Mouse (Mus musculus) ES-Bruce4 (cell line): Measurements from ENCODE around the gene Prg2. TPM values are rescaled to one million over a fixed set of nuclear protein-coding genes. Genes with fewer than 3 reads are reported as not detected.

Experiments
- H3K27ac ChIP-seq: 2 replicates; pipeline ENCODE4 v1.5.1; 2012; ENCODE audit warnings: low read length, inconsistent platforms; ENCODE audit not compliant: insufficient read depth
- H3K27me3 ChIP-seq: 2 replicates; pipeline ENCODE4 v1.6.1; 2012; ENCODE audit warnings: mild to moderate bottlenecking, low read length, inconsistent platforms; ENCODE audit not compliant: control insufficient read depth, poor library complexity, insufficient read depth, severe bottlenecking
- H3K36me3 ChIP-seq: 2 replicates; pipeline ENCODE4 v1.6.1; 2012; ENCODE audit warnings: inconsistent platforms, mild to moderate bottlenecking, low read length, moderate library complexity; ENCODE audit not compliant: control insufficient read depth, poor library complexity, insufficient read depth, severe bottlenecking
- H3K4me1 ChIP-seq: one replicate; pipeline ENCODE4 v1.8.1; 2011; ENCODE audit warnings: low read length; ENCODE audit not compliant: control insufficient read depth, insufficient read depth
- H3K4me3 ChIP-seq: 2 replicates; pipeline ENCODE4 v1.5.1; 2011; ENCODE audit warnings: low read depth, mild to moderate bottlenecking, low read length
- H3K9ac ChIP-seq: 2 replicates; pipeline ENCODE4 v1.6.1; 2012; ENCODE audit warnings: low read depth, mild to moderate bottlenecking, inconsistent platforms; ENCODE audit not compliant: poor library complexity, severe bottlenecking
- H3K9me3 ChIP-seq: replicated peaks from 2 replicates; pipeline ENCODE4 v1.6.1; 2012; ENCODE audit warnings: mild to moderate bottlenecking, low read length, inconsistent platforms; ENCODE audit not compliant: control insufficient read depth, poor library complexity, insufficient read depth, severe bottlenecking
- CTCF ChIP-seq: IDR thresholded peaks from one replicate; pipeline ENCODE4 v1.8.1; 2011; ENCODE audit warnings: low read depth, low read length
- EP300 ChIP-seq: IDR thresholded peaks from 2 replicates; pipeline ENCODE4 v1.6.1; 2011; ENCODE audit warnings: low read depth, low read length; ENCODE audit not compliant: insufficient read depth
- POLR2A ChIP-seq: IDR thresholded peaks from one replicate; pipeline ENCODE4 v1.8.1; 2011; ENCODE audit warnings: low read length; ENCODE audit not compliant: insufficient read depth
- polyA plus RNA-seq: library from polyadenylated mRNA; stranded (reverse); fragments of >200 nt; gene quantifications from 2 replicates; pipeline ENCODE4 v1.2.4, GENCODE M21; 2011; ENCODE audit warnings: low read depth; ENCODE audit not compliant: missing spikeins, insufficient read depth, insufficient read length

The Prg2 gene
- polyA plus RNA-seq, 1 experiment: not detected

- no peaks in the 10 kb centered on the region for H3K4me1 ChIP-seq
- H3K36me3 ChIP-seq: no peaks in the 10 kb centered on the region
- H3K27ac ChIP-seq: no peak overlapping the region
- no peak overlapping the region for H3K4me3 ChIP-seq
- no peaks in the 10 kb centered on the region for H3K27me3 ChIP-seq
- TF ChIP-seq CTCF (no peak), EP300 (no peak), POLR2A (no peak)
- H3K9me3 ChIP-seq: no peaks in the 10 kb centered on the region
- H3K9ac ChIP-seq: no peak overlapping the region
These were observed 33.0 kb upstream of the Prg2 start for GRCm38 (mm10) chr2:84947154-84947771.

- TF ChIP-seq CTCF (no peak), EP300 (no peak), POLR2A (no peak)
These were observed 32.0 kb upstream of the Prg2 start for GRCm38 (mm10) chr2:84948252-84948651.

GRCm38 (mm10) chr2:84948721-84949120, 31.5 kb upstream of the Prg2 start:
- TF ChIP-seq POLR2A (no peak), CTCF (no peak), EP300 (no peak)
- no peaks in the 10 kb centered on the region for H3K4me1 ChIP-seq
- H3K4me3 ChIP-seq: no peak overlapping the region
- H3K27ac ChIP-seq: no peak overlapping the region
- H3K9me3 ChIP-seq: no peaks in the 10 kb centered on the region
- H3K27me3 ChIP-seq: no peaks in the 10 kb centered on the region; the same call in 1 of the 2 replicates
- no peaks in the 10 kb centered on the region for H3K36me3 ChIP-seq
- no peak overlapping the region for H3K9ac ChIP-seq

More at GRCm38 (mm10) chr2:84948252-84948651, 32.0 kb upstream of the Prg2 start:
- no peaks in the 10 kb centered on the region for H3K36me3 ChIP-seq
- H3K27ac ChIP-seq: no peak overlapping the region
- H3K4me3 ChIP-seq: no peak overlapping the region
- no peaks in the 10 kb centered on the region for H3K9me3 ChIP-seq
- H3K27me3 ChIP-seq: no peaks in the 10 kb centered on the region; the same call in 1 of the 2 replicates
- no peaks in the 10 kb centered on the region for H3K4me1 ChIP-seq
- no peak overlapping the region for H3K9ac ChIP-seq

GRCm38 (mm10) chr2:84951027-84951426, 29.2 kb upstream of the Prg2 start:
- Histone ChIP-seq H3K36me3 (no peaks in the 10 kb centered on the region), H3K4me1 (no peaks in the 10 kb centered on the region), H3K27me3 (no peaks in the 10 kb centered on the region; the same call in 1 of the 2 replicates), H3K27ac (no peak overlapping the region), H3K4me3 (no peak overlapping the region), H3K9ac (no peak overlapping the region), H3K9me3 (no peaks in the 10 kb centered on the region)
- TF ChIP-seq EP300 (no peak), CTCF (no peak), POLR2A (no peak)

- Histone ChIP-seq H3K36me3 (no peaks in the 10 kb centered on the region), H3K27ac (no peak overlapping the region), H3K4me3 (no peak overlapping the region), H3K4me1 (no peaks in the 10 kb centered on the region), H3K27me3 (no peaks in the 10 kb centered on the region; the same call in 1 of the 2 replicates), H3K9ac (no peak overlapping the region), H3K9me3 (no peaks in the 10 kb centered on the region)
- TF ChIP-seq CTCF: no peak
- no peak for TF ChIP-seq POLR2A
- TF ChIP-seq EP300: no peak
These were observed 28.0 kb upstream of the Prg2 start for GRCm38 (mm10) chr2:84952251-84952650.

GRCm38 (mm10) chr2:84952693-84953092, 27.6 kb upstream of the Prg2 start:
- no peaks in the 10 kb centered on the region for H3K36me3 ChIP-seq

More at GRCm38 (mm10) chr2:84952693-84953092, 27.6 kb upstream of the Prg2 start:
- Histone ChIP-seq H3K9ac (no peak overlapping the region), H3K27me3 (no peaks in the 10 kb centered on the region; the same call in 1 of the 2 replicates), H3K4me3 (no peak overlapping the region), H3K27ac (no peak overlapping the region), H3K9me3 (no peaks in the 10 kb centered on the region), H3K4me1 (no peaks in the 10 kb centered on the region)
- TF ChIP-seq EP300 (no peak), CTCF (no peak), POLR2A (no peak)
